Mouse (Mus musculus) embryonic fibroblast, embryonic 13.5 days (primary cell): Measurements from ENCODE around the gene Catip.
"Not testable (repeated sequence)": the region's sequence is repeated elsewhere in the genome, so short reads cannot be mapped to it uniquely, and the experiment has no call there.

Experiments
- CTCF ChIP-seq: IDR thresholded peaks from 2 replicates; pipeline ENCODE4 v1.5.1; 2011; ENCODE audit warnings: mild to moderate bottlenecking, control low read depth, low read length, moderate library complexity, borderline replicate concordance; ENCODE audit not compliant: insufficient read depth
- POLR2A ChIP-seq: IDR thresholded peaks from 2 replicates; pipeline ENCODE4 v1.6.1; 2011; ENCODE audit warnings: low read depth, mild to moderate bottlenecking, control low read depth, low read length, moderate library complexity

- not testable (repeated sequence) for TF ChIP-seq CTCF, POLR2A
These were observed 35.0 kb upstream of the Catip start for GRCm38 (mm10) chr1:74326916-74327315.
